Comparison of ENCODE assay signal across 9 mouse cellular contexts in genomic region chr5:46033008-46033676, GRCm38 (mm10).
A peak's percentile ranks its signal among the peaks of the same experiment; 100 is the strongest.
DNase-seq lines count a peak whose midpoint lies in the region; ATAC-seq and TF ChIP-seq lines count a peak whose summit lies in the region.
"Had no signal": no experiment of that assay in that cellular context is flagged by ENCODE, and none has a peak within 500 bp of the region (broad histone marks: within the 10 kb centered on the region; RNA-seq: fewer than 3 reads in every experiment).

No protein-coding gene starts in this region.

- no peak for ATAC-seq in liver, embryonic 12.5 days
- ATAC-seq in hindbrain, embryonic 15.5 days (ENCODE audit: low FRiP score, low read depth), result peak; percentile 66
- ATAC-seq in lung, embryonic 14.5 days (ENCODE audit: insufficient read depth), result peak; percentile 93
- ATAC-seq in stomach, embryonic 15.5 days (ENCODE audit: insufficient read depth, low FRiP score, low read depth), result peak; percentile 82

- no peak overlapping the region for H3K9ac ChIP-seq in liver, embryonic 12.5 days
- H3K9ac ChIP-seq in hindbrain, embryonic 15.5 days, result no peak overlapping the region
- no peak overlapping the region for H3K9ac ChIP-seq in lung, embryonic 14.5 days
- no peak overlapping the region for H3K9ac ChIP-seq in stomach, embryonic 15.5 days

- no peaks in the 10 kb centered on the region for H3K9me3 ChIP-seq in liver, embryonic 12.5 days (replicated peaks)
- H3K9me3 ChIP-seq in hindbrain, embryonic 15.5 days, result no peaks in the 10 kb centered on the region
- H3K9me3 ChIP-seq in lung, embryonic 14.5 days (ENCODE audit: low read depth, low read length), result no peaks in the 10 kb centered on the region
- no peaks in the 10 kb centered on the region for H3K9me3 ChIP-seq in stomach, embryonic 15.5 days

- DNase-seq in liver, result peak; percentile 4
- DNase-seq in cerebellum, postnatal 25 days, result peak; percentile 65 to 76
- peak; percentile 88 for DNase-seq in lung, embryonic 14.5 days
- no peak for DNase-seq in layer of hippocampus, postnatal 36 days
- DNase-seq in spleen, postnatal 4 days (ENCODE audit: low spot score in 2 of 2), result no peak

- H3K4me3 ChIP-seq in liver, embryonic 12.5 days, result no peak overlapping the region
- H3K4me3 ChIP-seq in hindbrain, embryonic 15.5 days, result no peak overlapping the region
- no peak overlapping the region for H3K4me3 ChIP-seq in lung, embryonic 14.5 days (ENCODE audit: low read depth, low read length)
- H3K4me3 ChIP-seq in stomach, embryonic 15.5 days (replicated peaks), result no peak overlapping the region

- 68% methylated on average over 8 of the region's 8 CpGs for WGBS in liver, embryonic 12.5 days (ENCODE audit: insufficient replicate concordance)
- 45% methylated on average over 8 of the region's 8 CpGs for WGBS in hindbrain, embryonic 15.5 days
- WGBS in lung, embryonic 14.5 days, result 25% methylated on average over 8 of the region's 8 CpGs
- 39% methylated on average over 8 of the region's 8 CpGs for WGBS in stomach, embryonic 15.5 days

- no peaks in the 10 kb centered on the region for H3K4me1 ChIP-seq in liver, embryonic 12.5 days
- no peaks in the 10 kb centered on the region for H3K4me1 ChIP-seq in hindbrain, embryonic 15.5 days (replicated peaks)
- H3K4me1 ChIP-seq in lung, embryonic 14.5 days (ENCODE audit: insufficient read depth), result no peaks in the 10 kb centered on the region
- H3K4me1 ChIP-seq in stomach, embryonic 15.5 days, result peaks cover 6% of the 10 kb centered on the region; the same call in 1 of the 2 replicates

- no peak overlapping the region for H3K4me2 ChIP-seq in liver, embryonic 12.5 days
- no peak overlapping the region for H3K4me2 ChIP-seq in hindbrain, embryonic 15.5 days
- 0 out of 2 replicates have a peak overlapping the region, but pooled peaks have one; percentile 28 for H3K4me2 ChIP-seq in lung, embryonic 14.5 days
- peak overlapping the region; percentile 33; the same call in 1 of the 2 replicates for H3K4me2 ChIP-seq in stomach, embryonic 15.5 days

- no peak overlapping the region for H3K27ac ChIP-seq in liver, embryonic 12.5 days
- H3K27ac ChIP-seq in hindbrain, embryonic 15.5 days (replicated peaks), result no peak overlapping the region
- H3K27ac ChIP-seq in lung, embryonic 14.5 days (ENCODE audit: low read depth), result no peak overlapping the region
- peak overlapping the region; percentile 61; the same call in 1 of the 2 replicates for H3K27ac ChIP-seq in stomach, embryonic 15.5 days
- H3K27ac ChIP-seq: macrophage had no signal

- no peak for TF ChIP-seq CTCF in lung, embryonic 14.5 days (IDR thresholded peaks at IDR 0.05; ENCODE audit: low read depth)

- H3K27me3 ChIP-seq in liver, embryonic 12.5 days (replicated peaks), result no peaks in the 10 kb centered on the region
- H3K27me3 ChIP-seq in hindbrain, embryonic 15.5 days, result no peaks in the 10 kb centered on the region
- no peaks in the 10 kb centered on the region for H3K27me3 ChIP-seq in lung, embryonic 14.5 days (ENCODE audit: insufficient read depth, low read length)
- H3K27me3 ChIP-seq in stomach, embryonic 15.5 days (replicated peaks), result no peaks in the 10 kb centered on the region

- H3K36me3 ChIP-seq in liver, embryonic 12.5 days, result no peaks in the 10 kb centered on the region
- no peaks in the 10 kb centered on the region for H3K36me3 ChIP-seq in hindbrain, embryonic 15.5 days
- H3K36me3 ChIP-seq in lung, embryonic 14.5 days (ENCODE audit: insufficient read depth), result no peaks in the 10 kb centered on the region
- no peaks in the 10 kb centered on the region for H3K36me3 ChIP-seq in stomach, embryonic 15.5 days

Comparison
In these comparisons a context has a peak if more than half of its experiments do, and no peak if none do; other contexts are left out.
1. DNase-seq: peak in liver (single experiment), cerebellum, postnatal 25 days (2 of 2) and lung, embryonic 14.5 days (single experiment); none in layer of hippocampus, postnatal 36 days (0 of 2) and spleen, postnatal 4 days (0 of 2).
2. H3K4me2 ChIP-seq: peak in lung, embryonic 14.5 days (single experiment) and stomach, embryonic 15.5 days (single experiment); none in liver, embryonic 12.5 days (single experiment) and hindbrain, embryonic 15.5 days (single experiment).